Mouse (Mus musculus): Measurements from ENCODE around the gene Tnpo1. TPM values are rescaled to one million over a fixed set of nuclear protein-coding genes. Genes with fewer than 3 reads are reported as not detected.

Tnpo1 gene
- polyA plus RNA-seq, 1 experiment from 2014 or later, result 76.8 TPM

GRCm38 (mm10) chr13:98904608-98905007 is 21.6 kb downstream of the Tnpo1 start:
- Histone ChIP-seq H3K27ac (ENCODE audit: low read depth, low read length) (no peak overlapping the region), H3K4me1 (ENCODE audit: control insufficient read depth, insufficient read depth, low read length) (no peaks in the 10 kb centered on the region), H3K9ac (ENCODE audit: low read depth, low read length) (no peak overlapping the region), H3K4me2 (replicated peaks; ENCODE audit: low read depth, low read length) (no peak overlapping the region), H3K36me3 (ENCODE audit: control insufficient read depth, insufficient read depth, low read length) (peaks cover 21% of the 10 kb centered on the region), H3K27me3 (ENCODE audit: control insufficient read depth, insufficient read depth, low read length) (no peaks in the 10 kb centered on the region), H3K4me3 (ENCODE audit: low read length) (no peak overlapping the region), H3K9me3 (ENCODE audit: control insufficient read depth, low read length) (peaks cover 7% of the 10 kb centered on the region; the same call in 1 of the 2 replicates)
- WGBS, result 99% methylated on average over 2 of the region's 2 CpGs
- no peak for ATAC-seq (ENCODE audit: low FRiP score, low TSS enrichment)

- no peak overlapping the region for H3K4me3 ChIP-seq (ENCODE audit: low read length)
- WGBS, result 91% methylated on average over 8 of the region's 8 CpGs
- no peak overlapping the region for H3K9ac ChIP-seq (ENCODE audit: low read depth, low read length)
- no peak overlapping the region for H3K4me2 ChIP-seq (replicated peaks; ENCODE audit: low read depth, low read length)
- H3K4me1 ChIP-seq (ENCODE audit: control insufficient read depth, insufficient read depth, low read length), result no peaks in the 10 kb centered on the region
- H3K27ac ChIP-seq (ENCODE audit: low read depth, low read length), result no peak overlapping the region
- peaks cover 7% of the 10 kb centered on the region; the same call in 1 of the 2 replicates for H3K9me3 ChIP-seq (ENCODE audit: control insufficient read depth, low read length)
- ATAC-seq (ENCODE audit: low FRiP score, low TSS enrichment), result no peak
- peaks cover 21% of the 10 kb centered on the region for H3K36me3 ChIP-seq (ENCODE audit: control insufficient read depth, insufficient read depth, low read length)
- no peaks in the 10 kb centered on the region for H3K27me3 ChIP-seq (ENCODE audit: control insufficient read depth, insufficient read depth, low read length)
Measured at GRCm38 (mm10) chr13:98902366-98903025, 23.7 kb downstream of the Tnpo1 start.

GRCm38 (mm10) chr13:98899550-98899949 is 26.6 kb downstream of the Tnpo1 start:
- H3K4me1 ChIP-seq (ENCODE audit: control insufficient read depth, insufficient read depth, low read length), result no peaks in the 10 kb centered on the region
- no peak overlapping the region for H3K9ac ChIP-seq (ENCODE audit: low read depth, low read length)
- no peaks in the 10 kb centered on the region for H3K9me3 ChIP-seq (ENCODE audit: control insufficient read depth, low read length)
- peaks cover 6% of the 10 kb centered on the region for H3K36me3 ChIP-seq (ENCODE audit: control insufficient read depth, insufficient read depth, low read length)
- H3K27me3 ChIP-seq (ENCODE audit: control insufficient read depth, insufficient read depth, low read length), result no peaks in the 10 kb centered on the region
- no peak for ATAC-seq (ENCODE audit: low FRiP score, low TSS enrichment)
- H3K4me2 ChIP-seq (replicated peaks; ENCODE audit: low read depth, low read length), result no peak overlapping the region
- H3K4me3 ChIP-seq (ENCODE audit: low read length), result no peak overlapping the region
- H3K27ac ChIP-seq (ENCODE audit: low read depth, low read length), result no peak overlapping the region
- WGBS, result 74% methylated on average over 3 of the region's 3 CpGs

GRCm38 (mm10) chr13:98897577-98897976 is 28.6 kb downstream of the Tnpo1 start:
- WGBS, result 93% methylated on average over 5 of the region's 5 CpGs
- no peak overlapping the region for H3K9ac ChIP-seq (ENCODE audit: low read depth, low read length)
- no peak for ATAC-seq (ENCODE audit: low FRiP score, low TSS enrichment)

GRCm38 (mm10) chr13:98896434-98897126 is 29.6 kb downstream of the Tnpo1 start:
- Histone ChIP-seq H3K9ac (ENCODE audit: low read depth, low read length) (no peak overlapping the region), H3K4me2 (replicated peaks; ENCODE audit: low read depth, low read length) (no peak overlapping the region), H3K27me3 (ENCODE audit: control insufficient read depth, insufficient read depth, low read length) (no peaks in the 10 kb centered on the region), H3K27ac (ENCODE audit: low read depth, low read length) (no peak overlapping the region), H3K4me3 (ENCODE audit: low read length) (no peak overlapping the region), H3K9me3 (ENCODE audit: control insufficient read depth, low read length) (no peaks in the 10 kb centered on the region), H3K36me3 (ENCODE audit: control insufficient read depth, insufficient read depth, low read length) (no peaks in the 10 kb centered on the region), H3K4me1 (ENCODE audit: control insufficient read depth, insufficient read depth, low read length) (peaks cover 6% of the 10 kb centered on the region)
- ATAC-seq (ENCODE audit: low FRiP score, low TSS enrichment), result no peak
- 80% methylated on average over 7 of the region's 7 CpGs for WGBS

More at GRCm38 (mm10) chr13:98897577-98897976, 28.6 kb downstream of the Tnpo1 start:
- H3K4me3 ChIP-seq (ENCODE audit: low read length), result no peak overlapping the region
- H3K9me3 ChIP-seq (ENCODE audit: control insufficient read depth, low read length), result no peaks in the 10 kb centered on the region
- H3K27ac ChIP-seq (ENCODE audit: low read depth, low read length), result no peak overlapping the region
- H3K4me1 ChIP-seq (ENCODE audit: control insufficient read depth, insufficient read depth, low read length), result no peaks in the 10 kb centered on the region
- no peak overlapping the region for H3K4me2 ChIP-seq (replicated peaks; ENCODE audit: low read depth, low read length)
- peaks cover 4% of the 10 kb centered on the region for H3K36me3 ChIP-seq (ENCODE audit: control insufficient read depth, insufficient read depth, low read length)
- no peaks in the 10 kb centered on the region for H3K27me3 ChIP-seq (ENCODE audit: control insufficient read depth, insufficient read depth, low read length)

- no peak overlapping the region for H3K4me2 ChIP-seq (replicated peaks; ENCODE audit: low read depth, low read length)
- WGBS, result 82% methylated on average over 4 of the region's 4 CpGs
Measured at GRCm38 (mm10) chr13:98896013-98896412, 30.2 kb downstream of the Tnpo1 start.

GRCm38 (mm10) chr13:98894900-98895299 is 31.3 kb downstream of the Tnpo1 start:
- Histone ChIP-seq H3K27ac (ENCODE audit: low read depth, low read length) (no peak overlapping the region), H3K4me1 (ENCODE audit: control insufficient read depth, insufficient read depth, low read length) (peaks cover 12% of the 10 kb centered on the region), H3K4me2 (replicated peaks; ENCODE audit: low read depth, low read length) (no peak overlapping the region), H3K4me3 (ENCODE audit: low read length) (no peak overlapping the region), H3K9me3 (ENCODE audit: control insufficient read depth, low read length) (no peaks in the 10 kb centered on the region), H3K27me3 (ENCODE audit: control insufficient read depth, insufficient read depth, low read length) (no peaks in the 10 kb centered on the region), H3K36me3 (ENCODE audit: control insufficient read depth, insufficient read depth, low read length) (no peaks in the 10 kb centered on the region), H3K9ac (ENCODE audit: low read depth, low read length) (no peak overlapping the region)
- 72% methylated on average over 2 of the region's 2 CpGs for WGBS
- ATAC-seq (ENCODE audit: low FRiP score, low TSS enrichment), result no peak

More at GRCm38 (mm10) chr13:98896013-98896412, 30.2 kb downstream of the Tnpo1 start:
- Histone ChIP-seq H3K4me3 (ENCODE audit: low read length) (no peak overlapping the region), H3K4me1 (ENCODE audit: control insufficient read depth, insufficient read depth, low read length) (peaks cover 9% of the 10 kb centered on the region), H3K27me3 (ENCODE audit: control insufficient read depth, insufficient read depth, low read length) (no peaks in the 10 kb centered on the region), H3K36me3 (ENCODE audit: control insufficient read depth, insufficient read depth, low read length) (no peaks in the 10 kb centered on the region), H3K27ac (ENCODE audit: low read depth, low read length) (no peak overlapping the region), H3K9me3 (ENCODE audit: control insufficient read depth, low read length) (no peaks in the 10 kb centered on the region), H3K9ac (ENCODE audit: low read depth, low read length) (no peak overlapping the region)
- no peak for ATAC-seq (ENCODE audit: low FRiP score, low TSS enrichment)

GRCm38 (mm10) chr13:98891443-98891842 is 34.7 kb downstream of the Tnpo1 start:
- H3K9ac ChIP-seq (ENCODE audit: low read depth, low read length), result no peak overlapping the region
- H3K27me3 ChIP-seq (ENCODE audit: control insufficient read depth, insufficient read depth, low read length), result no peaks in the 10 kb centered on the region
- WGBS, result 18% methylated on average over 8 of the region's 8 CpGs
- H3K36me3 ChIP-seq (ENCODE audit: control insufficient read depth, insufficient read depth, low read length), result peaks cover 22% of the 10 kb centered on the region
- H3K9me3 ChIP-seq (ENCODE audit: control insufficient read depth, low read length), result no peaks in the 10 kb centered on the region
- H3K4me1 ChIP-seq (ENCODE audit: control insufficient read depth, insufficient read depth, low read length), result peaks cover 17% of the 10 kb centered on the region
- no peak overlapping the region; the same call in 1 of the 2 replicates for H3K27ac ChIP-seq (ENCODE audit: low read depth, low read length)
- peak overlapping the region; percentile 81 for H3K4me2 ChIP-seq (replicated peaks; ENCODE audit: low read depth, low read length)
- peak overlapping the region; percentile 80 for H3K4me3 ChIP-seq (ENCODE audit: low read length)
- no peak for ATAC-seq (ENCODE audit: low FRiP score, low TSS enrichment)

GRCm38 (mm10) chr13:98890871-98891219 is 35.3 kb downstream of the Tnpo1 start:
- Histone ChIP-seq H3K4me2 (replicated peaks; ENCODE audit: low read depth, low read length) (peak overlapping the region; percentile 81), H3K9me3 (ENCODE audit: control insufficient read depth, low read length) (no peaks in the 10 kb centered on the region), H3K4me1 (ENCODE audit: control insufficient read depth, insufficient read depth, low read length) (peaks cover 17% of the 10 kb centered on the region), H3K27ac (ENCODE audit: low read depth, low read length) (peak overlapping the region; percentile 97), H3K4me3 (ENCODE audit: low read length) (peak overlapping the region; percentile 80), H3K36me3 (ENCODE audit: control insufficient read depth, insufficient read depth, low read length) (peaks cover 28% of the 10 kb centered on the region), H3K9ac (ENCODE audit: low read depth, low read length) (peak overlapping the region; percentile 90), H3K27me3 (ENCODE audit: control insufficient read depth, insufficient read depth, low read length) (no peaks in the 10 kb centered on the region)
- peak; percentile 93 for ATAC-seq (ENCODE audit: low FRiP score, low TSS enrichment)
- under 1% methylated on average over 29 of the region's 32 CpGs for WGBS
